Mouse (Mus musculus) gastrocnemius, postnatal 36 days (tissue): ENCODE measurements around the gene Guca2b. TPM values are rescaled to one million over a fixed set of nuclear protein-coding genes. Genes with fewer than 3 reads are reported as not detected.

Experiments used
- DNase-seq, 2 experiments: peaks; one replicate each; pipeline ENCODE4 v3.0.0; 2022
- intact Hi-C: fragments of 180-260 bp; cut with DNase I; formaldehyde crosslinking; loops from one replicate; pipeline ENCODE4 v1.15.1; 2025
- total RNA-seq, 2 experiments: library from RNA; stranded (reverse); gene quantifications; 2 replicates each; pipeline ENCODE4 v1.2.3; 2021

Guca2b gene
- total RNA-seq, 2 experiments from 2014 or later: not detected

GRCm38 (mm10) chr4:119614078-119614477 is 44.7 kb downstream of the Guca2b start:
- no peak for DNase-seq
- intact Hi-C loops: no loop called here

DNA sequence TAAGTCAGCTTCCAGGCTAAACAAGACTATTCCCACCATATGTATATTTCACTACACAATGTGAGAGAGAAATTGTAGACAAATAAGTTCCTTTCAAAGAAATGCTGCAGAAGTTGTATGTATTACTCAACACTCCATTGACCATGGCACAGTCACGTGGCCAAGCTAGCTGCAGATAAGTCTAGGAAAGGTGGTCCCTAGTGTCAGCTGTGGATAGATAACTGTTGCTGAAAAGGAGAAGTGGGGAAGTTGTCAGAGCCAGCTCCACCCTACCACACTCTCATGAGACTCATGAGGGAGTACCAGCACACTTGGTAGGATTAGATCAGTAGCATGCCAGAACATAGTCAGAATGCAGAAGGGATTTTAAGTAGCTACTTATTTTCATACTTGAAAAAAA is 49.3 kb downstream of the Guca2b start:
- no peak for DNase-seq
- intact Hi-C loops: no loop called here

Other genes with a start within 250 kb of the Guca2b start
- gene Ccdc30, start 243.4 kb downstream of the Guca2b start, total RNA-seq: under 1 TPM; 0.20 to 0.28 TPM
- gene Ppcs, start 236.5 kb downstream of the Guca2b start, total RNA-seq: 1 to 10 TPM; 3.8 to 4.9 TPM
- gene Zmynd12, start 236.1 kb downstream of the Guca2b start, total RNA-seq: not detected
- not detected for gene Rimkla, start 166.3 kb downstream of the Guca2b start, total RNA-seq
- 10 to 100 TPM; 22.0 to 24.6 TPM for gene Foxj3, start 122.0 kb downstream of the Guca2b start, total RNA-seq
- 1 to 10 TPM; 4.4 to 4.6 TPM for gene Frg2f1, start 119.4 kb downstream of the Guca2b start, total RNA-seq
- gene Guca2a, start 21.2 kb downstream of the Guca2b start, total RNA-seq: not detected
- 1 to 10 TPM; 2.2 to 3.5 TPM for gene Hivep3, start 74.8 kb upstream of the Guca2b start, total RNA-seq